Mouse (Mus musculus): ENCODE measurements around the gene Igfbp5.

The Igfbp5 gene

GRCm38 (mm10) chr1:72874287-72875211, at the start of gene Igfbp5:
TSS of gene Igfbp5 (minus strand) at chr1:72874884.
- DNase-seq (ENCODE audit: low read depth, low spot score): peak; percentile 93

- no peak for DNase-seq (ENCODE audit: low read depth, low spot score)
Measured at GRCm38 (mm10) chr1:72914815-72915214, 40.1 kb upstream of the Igfbp5 start.

DNA sequence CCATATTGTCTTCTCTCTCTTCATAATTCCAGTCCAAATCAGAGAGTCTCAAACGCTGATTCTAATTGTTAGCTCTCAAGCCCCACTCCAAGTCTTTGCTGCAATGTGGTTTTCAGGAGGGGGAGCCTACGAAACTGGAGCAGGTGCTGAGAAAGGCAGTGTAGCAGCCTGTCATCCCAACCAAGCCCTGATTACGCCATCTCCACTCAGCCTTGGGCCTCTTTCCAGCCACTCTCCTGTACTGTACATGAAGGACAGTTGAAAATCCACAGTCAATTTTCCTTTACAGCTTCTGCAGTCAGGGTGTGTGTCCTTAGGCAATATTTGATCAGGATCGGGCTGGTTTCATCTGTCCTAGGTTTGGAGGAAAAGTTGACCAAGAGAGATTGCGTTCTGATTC, 38.4 kb upstream of the Igfbp5 start:
- DNase-seq (ENCODE audit: low read depth, low spot score): no peak

DNA sequence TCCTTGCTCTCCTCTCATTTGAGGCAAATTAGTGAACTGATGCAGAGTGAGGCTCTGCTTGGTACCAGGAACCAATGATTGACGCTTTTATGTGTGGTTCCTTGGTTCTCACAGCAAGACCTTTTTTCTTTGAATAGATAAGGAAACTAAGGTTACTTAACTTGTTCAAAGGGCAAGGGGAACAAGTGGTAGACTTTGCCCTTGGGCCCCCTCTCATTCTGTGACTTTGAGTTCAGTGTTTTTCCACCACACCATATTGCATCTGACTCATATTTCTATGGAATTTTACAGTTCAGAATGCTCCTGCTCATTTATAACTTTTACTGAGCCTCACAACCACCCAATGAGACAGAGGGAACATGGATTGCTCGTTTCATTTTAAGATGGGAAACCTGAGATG, 21.1 kb upstream of the Igfbp5 start:
- DNase-seq (ENCODE audit: low read depth, low spot score): no peak

GRCm38 (mm10) chr1:72887910-72888309, 13.2 kb upstream of the Igfbp5 start:
- DNase-seq (ENCODE audit: low read depth, low spot score): no peak

- no peak for DNase-seq (ENCODE audit: low read depth, low spot score)
Measured at GRCm38 (mm10) chr1:72885819-72886169, 11.1 kb upstream of the Igfbp5 start.

GRCm38 (mm10) chr1:72885111-72885818, 10.6 kb upstream of the Igfbp5 start:
- no peak for DNase-seq (ENCODE audit: low read depth, low spot score)

- DNase-seq (ENCODE audit: low read depth, low spot score): no peak
Measured at GRCm38 (mm10) chr1:72879319-72879634, 4.6 kb upstream of the Igfbp5 start.

- no peak for DNase-seq (ENCODE audit: low read depth, low spot score)
Measured at GRCm38 (mm10) chr1:72878473-72879318, 4.0 kb upstream of the Igfbp5 start.

- DNase-seq (ENCODE audit: low read depth, low spot score): peak; percentile 59
Measured at GRCm38 (mm10) chr1:72877892-72878291, 3.2 kb upstream of the Igfbp5 start.

- no peak for DNase-seq (ENCODE audit: low read depth, low spot score)
Measured at GRCm38 (mm10) chr1:72876111-72876510, 1.4 kb upstream of the Igfbp5 start.

- no peak for DNase-seq (ENCODE audit: low read depth, low spot score)
Measured at GRCm38 (mm10) chr1:72875708-72876107, 1.0 kb upstream of the Igfbp5 start.

DNA sequence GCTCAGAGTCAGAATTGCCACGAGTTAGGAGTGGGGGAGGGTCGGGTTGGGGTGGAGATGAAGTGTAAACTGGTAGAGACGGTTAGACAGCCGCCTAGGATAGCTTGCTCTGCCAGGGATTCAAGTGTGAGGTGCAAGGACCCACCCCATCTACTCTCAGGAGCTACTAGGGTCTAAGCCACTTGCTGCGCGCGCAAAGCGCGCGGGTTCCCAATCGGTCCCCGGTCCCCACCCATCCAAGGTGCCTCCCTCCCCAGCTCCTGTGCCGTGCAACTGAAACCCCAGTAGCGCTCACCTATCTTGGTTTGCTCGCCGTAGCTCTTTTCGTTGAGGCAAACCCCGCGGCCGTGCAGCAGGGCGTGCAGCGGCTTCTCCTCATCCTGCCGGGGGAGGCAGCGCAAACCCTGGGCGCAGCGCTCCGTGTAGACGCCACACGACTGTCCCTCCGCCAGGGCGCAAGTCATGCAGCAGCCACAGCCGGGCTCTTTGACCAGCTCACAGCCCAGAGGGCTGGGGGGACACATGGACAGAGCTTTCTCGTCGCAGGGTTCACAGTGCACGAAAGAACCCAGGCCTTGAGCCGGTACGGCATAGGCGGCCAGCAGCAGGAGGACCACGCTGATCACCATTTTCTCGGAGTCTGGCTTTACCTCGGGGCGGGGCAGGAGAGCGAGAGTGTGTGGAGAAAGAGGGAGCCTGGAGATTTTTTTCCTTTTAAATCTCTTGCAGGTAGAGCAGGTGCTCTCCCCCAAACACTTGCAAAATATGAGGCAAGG, 985 bp downstream of the Igfbp5 start:
- DNase-seq (ENCODE audit: low read depth, low spot score): no peak

DNA sequence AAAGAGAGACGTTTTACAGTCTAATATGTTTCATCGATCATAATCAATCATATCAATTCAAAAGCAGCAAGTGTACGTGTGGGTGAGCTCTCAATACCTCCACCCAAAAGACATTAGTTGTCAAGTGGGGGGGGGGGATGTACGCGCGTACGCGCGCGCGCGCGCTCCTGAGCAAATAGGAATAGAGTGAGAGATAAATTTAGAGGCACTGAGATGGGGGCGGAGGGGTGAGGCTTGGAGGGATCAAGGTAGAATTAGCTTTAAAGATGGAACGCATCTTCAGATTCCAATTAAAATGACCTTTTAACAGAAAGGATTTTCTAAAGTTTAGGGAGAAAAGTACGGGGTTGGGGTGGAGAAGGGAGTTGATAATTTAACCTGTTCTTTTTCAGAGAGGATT, 1.6 kb downstream of the Igfbp5 start:
- DNase-seq (ENCODE audit: low read depth, low spot score): no peak

GRCm38 (mm10) chr1:72872521-72872920, 2.2 kb downstream of the Igfbp5 start:
- DNase-seq (ENCODE audit: low read depth, low spot score): peak; percentile 78

GRCm38 (mm10) chr1:72871697-72872411, 2.8 kb downstream of the Igfbp5 start:
- DNase-seq (ENCODE audit: low read depth, low spot score): peak; percentile 64

DNA sequence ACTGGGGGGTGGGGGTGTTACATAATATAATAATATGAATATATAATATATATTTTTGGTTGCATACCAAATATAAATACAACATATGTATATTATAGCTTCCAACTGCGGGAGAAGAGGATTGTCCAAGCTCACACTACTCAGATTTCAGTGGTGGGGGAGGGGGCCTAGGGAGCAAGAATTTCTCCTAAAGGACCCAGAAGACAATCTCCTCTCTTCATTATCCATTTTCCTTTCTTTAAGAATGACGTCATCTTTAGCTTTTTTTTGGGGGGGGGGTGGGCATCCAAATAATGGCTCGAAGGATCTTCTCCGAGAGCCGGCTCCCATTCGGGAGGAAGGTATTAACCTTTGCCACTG, 3.4 kb downstream of the Igfbp5 start:
- no peak for DNase-seq (ENCODE audit: low read depth, low spot score)

GRCm38 (mm10) chr1:72870615-72871336, 3.9 kb downstream of the Igfbp5 start:
- DNase-seq (ENCODE audit: low read depth, low spot score): peak; percentile 93

GRCm38 (mm10) chr1:72869681-72870614, 4.7 kb downstream of the Igfbp5 start:
- peak; percentile 64 for DNase-seq (ENCODE audit: low read depth, low spot score)

Measured in skeletal muscle tissue, adult 2 months (tissue).